Comparison of ENCODE assay signal across 22 mouse cellular contexts in genomic region chr12:105376976-105377375, GRCm38 (mm10). TPM values are rescaled to one million over a fixed set of nuclear protein-coding genes. Genes with fewer than 3 reads are reported as not detected.
DNase-seq lines count a peak whose midpoint lies in the region; ATAC-seq and TF ChIP-seq lines count a peak whose summit lies in the region.
"Had no signal": no experiment of that assay in that cellular context is flagged by ENCODE, and none has a peak within 500 bp of the region (broad histone marks: within the 10 kb centered on the region; RNA-seq: fewer than 3 reads in every experiment).

No protein-coding gene starts in this region.

- TF ChIP-seq CTCF in heart, adult 2 months (IDR thresholded peaks at IDR 0.05): no peak

- intact Hi-C loops in heart, adult 2 months (cut with DNase I): no loop called here

- 43% methylated on average over 12 of the region's 12 CpGs for WGBS in heart, adult 2 months
- WGBS in heart, embryonic 16.5 days: 28% methylated on average over 12 of the region's 12 CpGs

- peak; percentile 2 for DNase-seq in adrenal gland, adult 8-10 months
- DNase-seq in adrenal gland, postnatal 36 days: no peak
- peak; percentile 58 for DNase-seq in cerebellum, adult 9-10 months
- peak; percentile 28 to 44 for DNase-seq in heart, adult 2 months
- DNase-seq in adipocyte (ENCODE audit: low spot score): no peak
- DNase-seq in right cerebral cortex, postnatal 10 days (ENCODE audit: low spot score in 2 of 2): no peak
- DNase-seq in right cerebral cortex, adult 18-20 months: no peak
- DNase-seq: adrenal gland, adult 2 months; gastrocnemius, postnatal 14 days; kidney, adult 8-10 months; layer of hippocampus, postnatal 36 days; left cerebral cortex, postnatal 4 days; lung, adult 18-20 months; lung, postnatal 4 days; thymus, adult 18-20 months had no signal

- no peaks in the 10 kb centered on the region for H3K79me2 ChIP-seq in heart, adult 2 months (replicated peaks; ENCODE audit: control insufficient read depth, insufficient read depth, low read length)

- no peaks in the 10 kb centered on the region for H3K9me3 ChIP-seq in heart, embryonic 16.5 days (replicated peaks; ENCODE audit: control insufficient read depth, low read length)
- H3K9me3 ChIP-seq: hindbrain, embryonic 12.5 days had no signal

- H3K9ac ChIP-seq in heart, adult 2 months (ENCODE audit: low read depth, low read length): no peak overlapping the region
- H3K9ac ChIP-seq in heart, embryonic 16.5 days (ENCODE audit: low read length): no peak overlapping the region
- H3K9ac ChIP-seq: hindbrain, embryonic 12.5 days had no signal

- no peak overlapping the region for H3K27ac ChIP-seq in heart, adult 2 months
- H3K27ac ChIP-seq in heart, embryonic 16.5 days (ENCODE audit: low read length): no peak overlapping the region
- H3K27ac ChIP-seq: hindbrain, embryonic 12.5 days had no signal

- H3K36me3 ChIP-seq in heart, adult 2 months (ENCODE audit: control insufficient read depth, insufficient read depth, low read length): no peaks in the 10 kb centered on the region
- no peaks in the 10 kb centered on the region for H3K36me3 ChIP-seq in heart, embryonic 16.5 days (ENCODE audit: control insufficient read depth, insufficient read depth)
- H3K36me3 ChIP-seq: hindbrain, embryonic 12.5 days had no signal

- TF ChIP-seq POLR2A in heart, adult 2 months (IDR thresholded peaks at IDR 0.05; ENCODE audit: insufficient read depth, low read depth, low read length): no peak

- H3K4me3 ChIP-seq in heart, adult 2 months: no peak overlapping the region
- no peak overlapping the region for H3K4me3 ChIP-seq in heart, embryonic 16.5 days (ENCODE audit: low read length)
- H3K4me3 ChIP-seq: hindbrain, embryonic 12.5 days had no signal

- H3K27me3 ChIP-seq in heart, adult 2 months (ENCODE audit: control insufficient read depth, insufficient read depth, low read length): no peaks in the 10 kb centered on the region; the same call in 1 of the 2 replicates
- peaks cover 71% of the 10 kb centered on the region for H3K27me3 ChIP-seq in heart, embryonic 16.5 days (ENCODE audit: control insufficient read depth, insufficient read depth, low read length)
- H3K27me3 ChIP-seq: hindbrain, embryonic 12.5 days had no signal

- no peaks in the 10 kb centered on the region for H3K4me1 ChIP-seq in heart, adult 2 months (ENCODE audit: control insufficient read depth, insufficient read depth, low read length)
- H3K4me1 ChIP-seq in heart, embryonic 16.5 days (ENCODE audit: control insufficient read depth, insufficient read depth, low read length): peaks cover 4% of the 10 kb centered on the region; the same call in 1 of the 2 replicates

- no peak overlapping the region for H3K4me2 ChIP-seq in heart, embryonic 16.5 days (ENCODE audit: low read depth, low read length)
- H3K4me2 ChIP-seq: hindbrain, embryonic 12.5 days; midbrain, embryonic 11.5 days had no signal

- TF ChIP-seq EP300 in heart, adult 2 months (IDR thresholded peaks at IDR 0.05; ENCODE audit: insufficient read depth, low read depth, low read length): 0 out of 2 replicates have a peak, but pooled peaks have one; percentile 72

- peak; percentile 84 for ATAC-seq in heart, embryonic 16.5 days (replicated peaks; ENCODE audit: extremely low read depth, insufficient read depth, low FRiP score)
- ATAC-seq: inflammation-experienced regulatory T-cells, adult 6 months had no signal

RNA-seq across cellular contexts. Expression of gene Tunar, which starts 43.3 kb away (rescaled TPM):
- 1 to 10 TPM in 1 of 4 experiments, under 1 TPM in 3; 0.38 to 1.3 (median 0.46) TPM for total RNA-seq in adrenal gland, adult 8-10 months (2022)
- total RNA-seq in adrenal gland, postnatal 36 days (2021): under 1 TPM; 0.53 to 0.66 TPM
- under 1 TPM; 0.09 to 0.10 TPM for total RNA-seq in heart, adult 2 months (2021)
- polyA plus RNA-seq in heart, adult 2 months (2012; rRNA removed): not detected in 2 replicates
- polyA plus RNA-seq in heart, embryonic 16.5 days (2015; fragmentation: Nextera tagmentation; extraction: Ambion mirVana): not detected in 2 replicates
- total RNA-seq: gastrocnemius, postnatal 14 days; liver, adult 2 months; MEL had no signal
- polyA plus RNA-seq: inflammation-experienced regulatory T-cells, adult 6 months; liver, adult 2 months; urinary bladder, adult 2 months had no signal

Comparison
In these comparisons a context has a peak if more than half of its experiments do, and no peak if none do; other contexts are left out.
1. DNase-seq: peak in adrenal gland, adult 8-10 months (single experiment), cerebellum, adult 9-10 months (single experiment) and heart, adult 2 months (2 of 2); none in adrenal gland, postnatal 36 days (0 of 2), adipocyte (single experiment), right cerebral cortex, postnatal 10 days (0 of 2) and right cerebral cortex, adult 18-20 months (single experiment).